Mouse (Mus musculus) lung, embryonic 14.5 days (tissue): ENCODE data around the gene Ubr2. TPM values are rescaled to one million over a fixed set of nuclear protein-coding genes. Genes with fewer than 3 reads are reported as not detected.

Source experiments
- ATAC-seq: fragments of 200-750 bp; cut with Nextera tagmentation; 2 replicates; pipeline ENCODE4 v1.8.0; 2017; ENCODE audit warnings: mild to moderate bottlenecking, moderate TSS enrichment, moderate library complexity; ENCODE audit not compliant: insufficient read depth
- DNase-seq: peaks from one replicate; pipeline ENCODE4 v3.0.0-alpha.2; 2015
- H3K27ac ChIP-seq: fragments of 300-500 bp; sonication (generic); 2 replicates; pipeline ENCODE4 v1.5.1; 2014; ENCODE audit warnings: low read depth, mild to moderate bottlenecking, moderate library complexity
- H3K27me3 ChIP-seq: fragments of 300-500 bp; sonication (generic); 2 replicates; pipeline ENCODE4 v1.6.1; 2014; ENCODE audit warnings: low read length, control low read depth; ENCODE audit not compliant: insufficient read depth
- H3K36me3 ChIP-seq: fragments of 300-500 bp; sonication (generic); 2 replicates; pipeline ENCODE4 v1.6.1; 2014; ENCODE audit warnings: control low read depth; ENCODE audit not compliant: insufficient read depth
- H3K4me1 ChIP-seq: fragments of 300-500 bp; sonication (generic); 2 replicates; pipeline ENCODE4 v1.6.1; 2014; ENCODE audit warnings: antibody characterized with exemption, control low read depth; ENCODE audit not compliant: insufficient read depth
- H3K4me2 ChIP-seq: fragments of 300-500 bp; sonication (generic); 2 replicates; pipeline ENCODE4 v1.6.1; 2014; ENCODE audit warnings: mild to moderate bottlenecking
- H3K4me3 ChIP-seq: fragments of 300-500 bp; sonication (generic); 2 replicates; pipeline ENCODE4 v1.5.1; 2014; ENCODE audit warnings: low read depth, low read length
- H3K9ac ChIP-seq: fragments of 300-500 bp; sonication (generic); 2 replicates; pipeline ENCODE4 v1.6.1; 2014
- H3K9me3 ChIP-seq: fragments of 300-500 bp; sonication (generic); 2 replicates; pipeline ENCODE4 v1.6.1; 2016; ENCODE audit warnings: low read depth, low read length, control low read depth
- CTCF ChIP-seq: IDR thresholded peaks from 2 replicates; pipeline ENCODE4 v1.5.1; 2016; ENCODE audit warnings: antibody characterized with exemption, low read depth
- WGBS: fragments of 180-500 bp; shearing (Covaris S2); extraction: QIAGEN DNeasy Blood & Tissue Kit; methylation state at CpG from one replicate; pipeline ENCODE4 v1.1.7; 2014; 5-methylcytosine and 5-hydroxymethylcytosine counted together
- polyA plus RNA-seq: library from polyadenylated mRNA; unstranded; fragments of >200 nt; fragmentation: Nextera tagmentation; extraction: Ambion mirVana; gene quantifications from 2 replicates; pipeline ENCODE4 v1.2.1, GENCODE M21; 2014

Gene Ubr2
- polyA plus RNA-seq, 1 experiment from 2014 or later = 28.6 TPM

DNA sequence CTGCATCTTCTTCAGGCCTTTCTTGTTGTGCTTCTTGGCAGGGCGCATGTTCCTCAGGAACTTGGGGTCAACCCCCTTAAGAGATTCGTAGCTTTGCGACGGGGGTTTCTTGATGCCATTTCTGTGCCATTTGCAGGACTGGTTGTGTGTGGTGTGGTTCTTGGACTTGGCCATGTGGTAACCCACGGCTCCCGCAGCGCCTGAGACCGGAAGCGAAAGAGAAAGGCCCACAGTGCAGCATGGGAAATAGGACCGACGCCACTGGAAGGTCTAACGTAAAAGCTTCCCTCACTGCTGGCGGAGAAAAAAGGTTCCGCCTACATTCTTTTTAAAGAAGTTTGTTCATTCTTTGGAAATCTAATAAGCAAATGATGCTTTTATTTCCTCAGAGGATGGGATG is 32.5 kb upstream of the Ubr2 start:
- H3K27ac ChIP-seq = no peak overlapping the region
- no peaks in the 10 kb centered on the region for H3K4me1 ChIP-seq
- no peak overlapping the region for H3K9ac ChIP-seq
- no peak for TF ChIP-seq CTCF
- H3K4me2 ChIP-seq = no peak overlapping the region
- no peaks in the 10 kb centered on the region for H3K27me3 ChIP-seq
- no peak for ATAC-seq
- DNase-seq = no peak
- 95% methylated on average over 14 of the region's 14 CpGs for WGBS
- H3K4me3 ChIP-seq = no peak overlapping the region
- no peaks in the 10 kb centered on the region for H3K36me3 ChIP-seq
- H3K9me3 ChIP-seq = peaks cover 2% of the 10 kb centered on the region; the same call in 1 of the 2 replicates

DNA sequence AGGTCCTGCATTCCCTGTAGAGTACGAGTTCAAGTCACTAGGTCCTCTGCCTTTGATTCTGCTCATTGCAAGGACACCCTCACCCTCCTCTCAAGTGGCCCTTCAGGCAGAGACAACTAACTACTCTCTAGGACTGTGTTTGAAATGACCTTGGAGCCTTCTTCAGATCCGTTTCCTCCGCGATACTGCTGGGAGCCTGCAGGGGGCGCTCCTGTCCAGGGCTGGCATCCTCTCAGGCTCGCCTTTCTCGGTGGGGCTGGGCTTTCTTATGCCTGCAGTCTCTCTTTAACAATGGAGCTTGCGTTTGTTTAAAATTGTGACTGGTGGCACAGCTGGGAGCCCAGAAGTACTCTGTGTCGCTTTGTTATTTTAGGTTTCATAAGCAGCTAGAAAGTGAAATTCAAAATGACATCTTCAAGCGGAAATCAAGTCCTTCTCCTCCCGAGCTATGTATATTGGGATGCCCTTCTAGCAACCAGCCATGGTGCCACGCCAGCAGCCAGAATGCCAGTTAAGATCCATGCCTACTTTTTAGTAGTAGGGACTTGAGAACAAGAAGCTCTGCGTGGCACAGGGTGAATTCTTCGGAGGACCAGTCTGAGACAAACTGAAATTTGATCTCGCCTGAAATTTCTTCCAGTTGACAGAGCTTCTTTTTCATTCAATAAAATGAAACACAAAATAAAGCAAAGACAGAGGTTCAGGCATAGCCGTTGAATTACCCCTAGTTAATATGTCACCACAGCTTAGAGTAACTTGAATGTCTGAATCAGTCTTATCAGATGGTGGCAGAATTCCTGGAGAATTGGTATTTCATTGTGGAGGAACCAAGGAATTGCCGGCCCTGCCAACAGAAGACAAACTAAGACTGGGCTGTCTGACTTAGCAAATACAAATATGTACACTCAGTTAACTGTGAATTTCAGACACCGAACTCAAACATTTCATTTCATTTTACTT is 28.8 kb upstream of the Ubr2 start:
- H3K27ac ChIP-seq = peak overlapping the region; percentile 65
- ATAC-seq = peak; percentile 85
- WGBS = 16% methylated on average over 18 of the region's 18 CpGs

DNA sequence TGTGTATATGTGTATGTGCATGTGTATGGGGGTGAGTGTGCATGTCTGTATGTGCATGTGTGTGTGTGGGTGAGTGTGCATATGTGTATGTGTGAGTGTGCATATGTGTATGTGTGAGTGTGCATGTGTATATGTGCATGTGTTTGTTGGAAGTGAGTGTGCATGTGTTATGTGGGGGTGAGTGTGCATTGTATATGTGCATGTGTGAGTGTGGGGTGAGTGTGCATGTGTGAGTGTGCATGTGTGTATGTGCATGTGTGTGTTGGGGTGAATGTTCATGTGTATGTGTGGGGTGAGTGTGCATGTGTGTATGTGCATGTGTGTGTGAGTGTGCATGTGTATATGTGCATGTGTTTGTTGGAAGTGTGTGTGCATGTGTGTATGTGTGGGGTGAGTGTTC is 24.2 kb upstream of the Ubr2 start:
- Histone ChIP-seq H3K4me1 (no peaks in the 10 kb centered on the region), H3K4me3 (no peak overlapping the region), H3K4me2 (no peak overlapping the region), H3K9me3 (no peaks in the 10 kb centered on the region), H3K36me3 (no peaks in the 10 kb centered on the region), H3K9ac (no peak overlapping the region), H3K27me3 (no peaks in the 10 kb centered on the region), H3K27ac (no peak overlapping the region)
- TF ChIP-seq CTCF = no peak
- DNase-seq (no peak), ATAC-seq (no peak)

More for the DNA sequence above, 28.8 kb upstream of the Ubr2 start:
- H3K27me3 ChIP-seq = no peaks in the 10 kb centered on the region
- no peaks in the 10 kb centered on the region for H3K4me1 ChIP-seq
- peak overlapping the region; percentile 54 for H3K4me2 ChIP-seq
- H3K36me3 ChIP-seq = no peaks in the 10 kb centered on the region
- H3K9ac ChIP-seq = peak overlapping the region; percentile 29; the same call in 1 of the 2 replicates
- TF ChIP-seq CTCF = peak; percentile 99
- H3K4me3 ChIP-seq = peak overlapping the region; percentile 23
- peak; percentile 93 for DNase-seq
- peaks cover 2% of the 10 kb centered on the region; the same call in 1 of the 2 replicates for H3K9me3 ChIP-seq

DNA sequence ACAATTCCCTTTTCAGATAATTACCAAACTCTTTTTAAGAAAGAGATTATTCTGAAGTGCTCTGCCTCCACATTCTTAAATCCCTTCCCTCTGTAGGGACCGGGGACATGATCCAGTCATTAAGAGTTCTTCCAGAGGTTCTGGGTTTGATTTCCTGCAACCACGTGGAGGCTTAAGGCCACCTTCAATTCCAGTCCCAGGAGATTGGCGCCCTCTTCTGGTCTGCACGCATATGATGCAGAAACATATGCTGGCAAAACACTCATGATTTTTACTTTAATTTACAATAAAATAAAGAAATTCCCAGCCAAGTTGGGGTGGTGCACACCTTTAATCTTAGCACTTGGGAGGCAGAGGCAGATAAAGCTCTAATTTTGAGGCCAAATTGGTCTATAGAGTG is 23.3 kb upstream of the Ubr2 start:
- no peaks in the 10 kb centered on the region for H3K36me3 ChIP-seq
- no peaks in the 10 kb centered on the region for H3K4me1 ChIP-seq
- no peaks in the 10 kb centered on the region for H3K9me3 ChIP-seq
- no peaks in the 10 kb centered on the region for H3K27me3 ChIP-seq
- DNase-seq = peak; percentile 85
- WGBS = 2% methylated on average over 4 of the region's 4 CpGs
- no peak overlapping the region for H3K27ac ChIP-seq
- no peak overlapping the region for H3K4me2 ChIP-seq
- TF ChIP-seq CTCF = peak; percentile 84
- H3K9ac ChIP-seq = no peak overlapping the region
- H3K4me3 ChIP-seq = no peak overlapping the region
- no peak for ATAC-seq

DNA sequence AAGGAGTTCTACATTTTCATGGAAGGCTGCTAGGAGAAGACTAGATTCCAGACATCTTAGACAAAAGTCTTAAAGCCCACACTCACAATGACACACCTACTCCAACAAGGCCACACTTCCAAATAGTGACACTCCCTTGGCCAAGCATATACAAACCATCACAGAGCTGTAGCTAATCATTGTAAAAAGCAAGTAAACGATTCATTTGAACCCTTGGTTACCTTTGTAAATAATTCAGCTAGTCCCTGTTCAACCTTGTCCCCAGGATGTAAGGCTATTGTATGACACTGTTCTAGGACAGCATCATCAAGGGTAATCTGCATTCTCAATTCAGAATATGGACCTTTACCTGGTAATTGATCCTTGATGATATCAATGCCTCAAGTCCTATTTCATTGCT is 14.4 kb upstream of the Ubr2 start:
- TF ChIP-seq CTCF = no peak
- H3K36me3 ChIP-seq = no peaks in the 10 kb centered on the region
- ATAC-seq (no peak), DNase-seq (no peak)
- WGBS = 66% methylated on average over 1 of the region's 1 CpGs
- H3K4me3 ChIP-seq = no peak overlapping the region
- no peak overlapping the region for H3K9ac ChIP-seq
- no peaks in the 10 kb centered on the region for H3K4me1 ChIP-seq
- no peaks in the 10 kb centered on the region for H3K9me3 ChIP-seq
- H3K4me2 ChIP-seq = no peak overlapping the region
- no peak overlapping the region for H3K27ac ChIP-seq
- no peaks in the 10 kb centered on the region for H3K27me3 ChIP-seq

DNA sequence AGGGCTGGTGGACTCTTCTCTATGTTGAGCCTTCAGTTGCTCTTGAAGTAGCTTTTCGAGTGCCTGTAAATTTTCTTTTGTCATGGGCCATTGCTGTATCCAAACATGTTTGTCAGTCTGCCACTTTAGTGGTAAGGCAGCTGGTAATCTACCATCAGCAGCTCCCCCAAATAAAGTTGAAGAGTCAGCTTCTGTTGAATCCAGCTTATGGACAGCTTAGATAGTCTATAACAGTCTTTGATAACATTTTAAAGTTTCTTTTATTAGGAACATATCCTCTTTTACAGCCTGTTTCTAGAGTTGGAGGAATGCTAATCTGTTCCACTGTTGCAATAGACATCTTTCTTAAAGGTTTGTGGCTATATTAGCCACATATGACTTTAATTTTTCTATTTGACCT is 13.0 kb upstream of the Ubr2 start:
- Histone ChIP-seq H3K4me2 (no peak overlapping the region), H3K27ac (no peak overlapping the region), H3K36me3 (no peaks in the 10 kb centered on the region), H3K4me1 (no peaks in the 10 kb centered on the region), H3K9me3 (no peaks in the 10 kb centered on the region), H3K9ac (no peak overlapping the region), H3K27me3 (no peaks in the 10 kb centered on the region), H3K4me3 (no peak overlapping the region)
- ATAC-seq (no peak), DNase-seq (no peak)
- 61% methylated on average over 1 of the region's 1 CpGs for WGBS
- TF ChIP-seq CTCF = no peak

DNA sequence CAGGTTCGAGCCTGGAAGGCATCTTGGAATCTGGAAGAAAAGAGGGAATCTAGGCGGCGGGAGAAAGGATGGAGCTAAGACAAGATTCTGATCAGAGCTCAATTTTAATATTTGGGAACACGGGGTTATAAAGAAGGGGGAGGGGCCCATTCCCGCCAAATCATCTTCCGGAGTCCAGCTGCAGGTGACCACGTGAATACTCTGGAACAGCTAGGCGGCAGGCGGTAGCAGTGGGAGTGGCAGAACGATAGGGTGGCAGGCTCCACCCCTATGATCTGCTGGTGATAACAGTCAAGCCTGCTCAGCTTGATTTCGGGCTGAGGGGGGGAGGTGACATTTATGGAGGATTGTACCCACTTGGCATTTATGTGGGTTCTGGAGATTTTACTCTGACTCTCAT is 2.5 kb upstream of the Ubr2 start:
- no peaks in the 10 kb centered on the region for H3K27me3 ChIP-seq
- H3K27ac ChIP-seq = no peak overlapping the region
- H3K9me3 ChIP-seq = no peaks in the 10 kb centered on the region
- no peak overlapping the region for H3K9ac ChIP-seq
- H3K4me3 ChIP-seq = no peak overlapping the region
- peaks cover 8% of the 10 kb centered on the region for H3K4me1 ChIP-seq
- no peak for TF ChIP-seq CTCF
- no peak overlapping the region for H3K4me2 ChIP-seq
- ATAC-seq (no peak), DNase-seq (no peak)
- 35% methylated on average over 11 of the region's 11 CpGs for WGBS
- no peaks in the 10 kb centered on the region for H3K36me3 ChIP-seq
